Mouse (Mus musculus) hindbrain, embryonic 16.5 days (tissue): ENCODE results near the gene Mrps18b. TPM values are rescaled to one million over a fixed set of nuclear protein-coding genes. Genes with fewer than 3 reads are reported as not detected.

ENCODE experiments used
- ATAC-seq: fragments of 200-750 bp; cut with Nextera tagmentation; 2 replicates; pipeline ENCODE4 v1.8.0; 2017; ENCODE audit warnings: moderate TSS enrichment, moderate library complexity
- H3K27ac ChIP-seq: fragments of 300-500 bp; sonication (generic); 2 replicates; pipeline ENCODE4 v1.5.1; 2014; ENCODE audit warnings: low read depth, mild to moderate bottlenecking, control low read depth, low read length, moderate library complexity
- H3K27me3 ChIP-seq: fragments of 300-500 bp; sonication (generic); replicated peaks from 2 replicates; pipeline ENCODE4 v1.6.1; 2014; ENCODE audit warnings: low read length; ENCODE audit not compliant: control insufficient read depth, insufficient read depth
- H3K36me3 ChIP-seq: fragments of 300-500 bp; sonication (generic); 2 replicates; pipeline ENCODE4 v1.6.1; 2014; ENCODE audit warnings: mild to moderate bottlenecking, low read length, moderate library complexity, mixed read lengths; ENCODE audit not compliant: control insufficient read depth, insufficient read depth
- H3K4me1 ChIP-seq: fragments of 300-500 bp; sonication (generic); 2 replicates; pipeline ENCODE4 v1.6.1; 2014; ENCODE audit warnings: low read depth, low read length; ENCODE audit not compliant: control insufficient read depth, insufficient read depth
- H3K4me2 ChIP-seq: fragments of 300-500 bp; sonication (generic); 2 replicates; pipeline ENCODE4 v1.6.1; 2014; ENCODE audit warnings: mild to moderate bottlenecking, low read length, control low read depth, moderate library complexity
- H3K4me3 ChIP-seq: fragments of 300-500 bp; sonication (generic); 2 replicates; pipeline ENCODE4 v1.5.1; 2014; ENCODE audit warnings: mild to moderate bottlenecking, low read length, control low read depth, moderate library complexity
- H3K9ac ChIP-seq: fragments of 300-500 bp; sonication (generic); 2 replicates; pipeline ENCODE4 v1.6.1; 2014; ENCODE audit warnings: low read depth, mild to moderate bottlenecking, control low read depth, low read length, moderate library complexity
- H3K9me3 ChIP-seq: fragments of 300-500 bp; sonication (generic); 2 replicates; pipeline ENCODE4 v1.6.1; 2014; ENCODE audit warnings: mild to moderate bottlenecking, low read length, moderate library complexity; ENCODE audit not compliant: control insufficient read depth
- WGBS: fragments of 180-500 bp; shearing (Covaris S2); extraction: QIAGEN DNeasy Blood & Tissue Kit; methylation state at CpG from one replicate; pipeline ENCODE4 v1.1.7; 2014; 5-methylcytosine and 5-hydroxymethylcytosine counted together
- polyA plus RNA-seq: library from polyadenylated mRNA; unstranded; fragments of >200 nt; fragmentation: Nextera tagmentation; extraction: Ambion mirVana; gene quantifications from 2 replicates; pipeline ENCODE4 v1.2.1, GENCODE M21; 2015

The Mrps18b gene
- polyA plus RNA-seq, 1 experiment from 2014 or later = 67.4 TPM

GRCm38 (mm10) chr17:35920384-35920783, 4.2 kb upstream of the Mrps18b start:
- ATAC-seq = no peak
- WGBS = 86% methylated on average over 1 of the region's 1 CpGs
- H3K4me1 ChIP-seq = peaks cover 29% of the 10 kb centered on the region
- peaks cover 15% of the 10 kb centered on the region for H3K36me3 ChIP-seq
- H3K27ac ChIP-seq = peak overlapping the region; percentile 89
- no peak overlapping the region; the same call in 1 of the 2 replicates for H3K9ac ChIP-seq
- H3K4me2 ChIP-seq = peak overlapping the region; percentile 87
- H3K4me3 ChIP-seq = peak overlapping the region; percentile 67
- no peaks in the 10 kb centered on the region for H3K27me3 ChIP-seq
- no peaks in the 10 kb centered on the region for H3K9me3 ChIP-seq

GRCm38 (mm10) chr17:35919864-35920301, 3.7 kb upstream of the Mrps18b start:
- Histone ChIP-seq H3K4me2 (peak overlapping the region; percentile 87), H3K27ac (peak overlapping the region; percentile 89), H3K4me3 (peak overlapping the region; percentile 67), H3K36me3 (peaks cover 11% of the 10 kb centered on the region), H3K9ac (peak overlapping the region; percentile 88; the same call in 1 of the 2 replicates), H3K9me3 (no peaks in the 10 kb centered on the region), H3K27me3 (no peaks in the 10 kb centered on the region), H3K4me1 (peaks cover 33% of the 10 kb centered on the region)
- WGBS = 33% methylated on average over 6 of the region's 6 CpGs
- ATAC-seq = no peak

- Histone ChIP-seq H3K36me3 (peaks cover 4% of the 10 kb centered on the region), H3K27ac (peak overlapping the region; percentile 91), H3K4me2 (peak overlapping the region; percentile 87), H3K9me3 (no peaks in the 10 kb centered on the region), H3K4me3 (peak overlapping the region; percentile 67), H3K4me1 (peaks cover 33% of the 10 kb centered on the region), H3K27me3 (no peaks in the 10 kb centered on the region), H3K9ac (peak overlapping the region; percentile 88)
- peak; percentile 46 for ATAC-seq
- 2% methylated on average over 7 of the region's 7 CpGs for WGBS
Observed at GRCm38 (mm10) chr17:35919060-35919715, 3.0 kb upstream of the Mrps18b start.

- H3K27me3 ChIP-seq = no peaks in the 10 kb centered on the region
Observed at GRCm38 (mm10) chr17:35918276-35919059, 2.3 kb upstream of the Mrps18b start.

GRCm38 (mm10) chr17:35917463-35918251, 1.5 kb upstream of the Mrps18b start:
- Histone ChIP-seq H3K4me2 (peak overlapping the region; percentile 87), H3K27ac (peak overlapping the region; percentile 91), H3K4me3 (peak overlapping the region; percentile 67), H3K9me3 (no peaks in the 10 kb centered on the region), H3K4me1 (peaks cover 33% of the 10 kb centered on the region), H3K9ac (peak overlapping the region; percentile 88), H3K36me3 (no peaks in the 10 kb centered on the region; the same call in 1 of the 2 replicates), H3K27me3 (no peaks in the 10 kb centered on the region)
- WGBS = under 1% methylated on average over 13 of the region's 13 CpGs
- peak; percentile 7 for ATAC-seq

More at GRCm38 (mm10) chr17:35918276-35919059, 2.3 kb upstream of the Mrps18b start:
- Histone ChIP-seq H3K9me3 (no peaks in the 10 kb centered on the region), H3K36me3 (0 out of 2 replicates have a peak, but pooled peaks cover 2% of the 10 kb centered on the region), H3K4me1 (peaks cover 33% of the 10 kb centered on the region), H3K4me2 (peak overlapping the region; percentile 87), H3K4me3 (peak overlapping the region; percentile 67), H3K9ac (peak overlapping the region; percentile 88), H3K27ac (peak overlapping the region; percentile 91)
- ATAC-seq = no peak
- WGBS = 0% methylated on average over 11 of the region's 11 CpGs

GRCm38 (mm10) chr17:35917143-35917462, 914 bp upstream of the Mrps18b start:
- Histone ChIP-seq H3K4me1 (peaks cover 31% of the 10 kb centered on the region), H3K27me3 (no peaks in the 10 kb centered on the region), H3K27ac (peak overlapping the region; percentile 91), H3K36me3 (no peaks in the 10 kb centered on the region; the same call in 1 of the 2 replicates), H3K9me3 (no peaks in the 10 kb centered on the region), H3K4me2 (peak overlapping the region; percentile 87), H3K4me3 (peak overlapping the region; percentile 67), H3K9ac (peak overlapping the region; percentile 88)
- 0% methylated on average over 8 of the region's 8 CpGs for WGBS
- no peak for ATAC-seq

GRCm38 (mm10) chr17:35915538-35916296, 472 bp downstream of the Mrps18b start:
- Histone ChIP-seq H3K4me1 (peaks cover 22% of the 10 kb centered on the region), H3K4me2 (peak overlapping the region; percentile 88), H3K27ac (peak overlapping the region; percentile 91), H3K36me3 (no peaks in the 10 kb centered on the region; the same call in 1 of the 2 replicates), H3K9ac (peak overlapping the region; percentile 68), H3K9me3 (no peaks in the 10 kb centered on the region), H3K27me3 (no peaks in the 10 kb centered on the region), H3K4me3 (peak overlapping the region; percentile 67)
- peak; percentile 24 for ATAC-seq
- 4% methylated on average over 28 of the region's 28 CpGs for WGBS

GRCm38 (mm10) chr17:35914975-35915374, 1.2 kb downstream of the Mrps18b start:
- H3K4me3 ChIP-seq = no peak overlapping the region
- peak overlapping the region; percentile 88 for H3K4me2 ChIP-seq
- no peak for ATAC-seq
- WGBS = 85% methylated on average over 6 of the region's 6 CpGs
- no peaks in the 10 kb centered on the region; the same call in 1 of the 2 replicates for H3K36me3 ChIP-seq
- peaks cover 15% of the 10 kb centered on the region for H3K4me1 ChIP-seq
- no peak overlapping the region; the same call in 1 of the 2 replicates for H3K9ac ChIP-seq
- H3K9me3 ChIP-seq = no peaks in the 10 kb centered on the region
- H3K27me3 ChIP-seq = no peaks in the 10 kb centered on the region
- H3K27ac ChIP-seq = no peak overlapping the region
